ENCODE assay signal across 8 mouse cellular contexts in the genomic region with DNA sequence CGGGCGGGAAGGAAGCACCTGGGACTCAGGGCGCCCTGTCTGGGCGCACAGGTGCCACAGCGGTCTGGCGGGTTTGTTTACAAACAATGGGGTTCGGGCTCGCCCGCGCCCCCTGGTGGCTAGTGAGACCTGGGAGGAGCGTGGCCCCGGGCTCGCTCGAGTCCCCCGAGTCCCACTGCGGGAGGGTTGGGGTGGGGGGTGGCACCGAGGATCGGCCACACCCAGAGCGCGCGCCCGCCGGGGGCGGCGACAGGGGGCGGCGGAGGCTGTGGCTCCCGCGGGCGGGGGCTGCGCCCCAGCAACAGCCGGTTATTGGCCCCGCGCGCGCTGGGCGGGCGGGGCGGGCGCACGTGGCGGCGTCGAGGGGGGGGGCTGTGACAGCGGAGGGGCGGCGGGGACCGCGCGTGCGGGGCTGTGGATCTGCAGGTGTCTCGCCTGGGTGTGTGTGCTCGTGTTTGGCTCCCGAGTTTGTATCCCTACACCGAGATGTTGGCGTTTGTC. TPM values are rescaled to one million over a fixed set of nuclear protein-coding genes. Genes with fewer than 3 reads are reported as not detected.
DNase-seq lines count a peak whose midpoint lies in the region; ATAC-seq and TF ChIP-seq lines count a peak whose summit lies in the region.

No protein-coding gene starts in this region.

- H3ac ChIP-seq in myocyte (ENCODE audit: control insufficient read depth, insufficient read length) = peak overlapping the region; percentile 95

- peaks cover 19% of the 10 kb centered on the region for H3K27me3 ChIP-seq in embryonic facial prominence, embryonic 14.5 days (replicated peaks; ENCODE audit: control insufficient read depth, insufficient read depth, low read length)
- no peaks in the 10 kb centered on the region for H3K27me3 ChIP-seq in liver, embryonic 11.5 days (replicated peaks; ENCODE audit: control insufficient read depth, insufficient read depth, low read length)
- H3K27me3 ChIP-seq in myocyte (ENCODE audit: control insufficient read depth, insufficient read depth, insufficient read length) = no peaks in the 10 kb centered on the region
- no peaks in the 10 kb centered on the region for H3K27me3 ChIP-seq in stomach, embryonic 14.5 days (ENCODE audit: control insufficient read depth, insufficient read depth, low read length)

- peak overlapping the region; percentile 82 for H3K9ac ChIP-seq in embryonic facial prominence, embryonic 14.5 days (ENCODE audit: low read depth, low read length)
- peak overlapping the region; percentile 97 for H3K9ac ChIP-seq in liver, embryonic 11.5 days (ENCODE audit: low read depth, low read length)
- H3K9ac ChIP-seq in stomach, embryonic 14.5 days (replicated peaks; ENCODE audit: low read depth, low read length) = peak overlapping the region; percentile 50

- H3K4me1 ChIP-seq in bone marrow, adult 2 months (ENCODE audit: control insufficient read depth, insufficient read depth, low read length) = peaks cover 10% of the 10 kb centered on the region
- H3K4me1 ChIP-seq in embryonic facial prominence, embryonic 14.5 days (ENCODE audit: control insufficient read depth, insufficient read depth, low read length) = peaks cover 22% of the 10 kb centered on the region
- peaks cover 51% of the 10 kb centered on the region for H3K4me1 ChIP-seq in liver, embryonic 11.5 days (replicated peaks; ENCODE audit: control insufficient read depth, insufficient read depth, low read length)
- peaks cover 38% of the 10 kb centered on the region for H3K4me1 ChIP-seq in stomach, embryonic 14.5 days (ENCODE audit: control insufficient read depth, insufficient read depth, low read length)

- peak overlapping the region; percentile 90 for H3K4me2 ChIP-seq in embryonic facial prominence, embryonic 14.5 days (ENCODE audit: low read depth, low read length)
- peak overlapping the region; percentile 100 for H3K4me2 ChIP-seq in liver, embryonic 11.5 days
- H3K4me2 ChIP-seq in myocyte (ENCODE audit: low read depth) = peak overlapping the region; percentile 80
- peak overlapping the region; percentile 99 for H3K4me2 ChIP-seq in stomach, embryonic 14.5 days (replicated peaks; ENCODE audit: low read depth, low read length)

- no peaks in the 10 kb centered on the region for H3K36me3 ChIP-seq in embryonic facial prominence, embryonic 14.5 days (ENCODE audit: control insufficient read depth, insufficient read depth, low read length)
- no peaks in the 10 kb centered on the region for H3K36me3 ChIP-seq in liver, embryonic 11.5 days (ENCODE audit: control insufficient read depth, insufficient read depth, low read length)
- H3K36me3 ChIP-seq in myocyte (ENCODE audit: control insufficient read depth, insufficient read depth) = no peaks in the 10 kb centered on the region
- H3K36me3 ChIP-seq in stomach, embryonic 14.5 days (ENCODE audit: control insufficient read depth, insufficient read depth, low read length) = no peaks in the 10 kb centered on the region

- TF ChIP-seq CTCF in bone marrow, adult 2 months (IDR thresholded peaks at IDR 0.05; ENCODE audit: control insufficient read depth, insufficient read depth, low read length) = peak; percentile 75

- no peak for TF ChIP-seq POLR2A in bone marrow, adult 2 months (IDR thresholded peaks at IDR 0.05; ENCODE audit: borderline replicate concordance, control insufficient read depth, low read depth, low read length)
- TF ChIP-seq POLR2A in myocyte (IDR thresholded peaks at IDR 0.05; ENCODE audit: insufficient read length, low read depth) = peak; percentile 46

- peak; percentile 93 for DNase-seq in CD4-positive helper T cell, adult 2 months (ENCODE audit: low read depth, low spot score)
- peak; percentile 74 for DNase-seq in embryonic facial prominence, embryonic 14.5 days (ENCODE audit: low spot score)
- peak; percentile 81 to 87 for DNase-seq in heart, adult 9 months (ENCODE audit: low spot score in 2 of 2)
- peak; percentile 80 for DNase-seq in kidney, adult 9 months
- DNase-seq in liver, embryonic 11.5 days (ENCODE audit: low spot score) = peak; percentile 86

- WGBS in bone marrow, adult 2 months = 1% methylated on average over 53 of the region's 56 CpGs
- WGBS in embryonic facial prominence, embryonic 14.5 days = 4% methylated on average over 7 of the region's 56 CpGs
- 1% methylated on average over 50 of the region's 56 CpGs for WGBS in liver, embryonic 11.5 days
- 0% methylated on average over 49 of the region's 56 CpGs for WGBS in stomach, embryonic 14.5 days

- H3K27ac ChIP-seq in bone marrow, adult 2 months (ENCODE audit: control insufficient read depth, insufficient read depth, low read depth, low read length, poor library complexity) = peak overlapping the region; percentile 94
- no peak overlapping the region for H3K27ac ChIP-seq in embryonic facial prominence, embryonic 14.5 days (replicated peaks; ENCODE audit: low read depth, low read length)
- H3K27ac ChIP-seq in liver, embryonic 11.5 days (ENCODE audit: low read depth, low read length) = peak overlapping the region; percentile 71
- peak overlapping the region; percentile 33; the same call in 1 of the 2 replicates for H3K27ac ChIP-seq in stomach, embryonic 14.5 days (ENCODE audit: low read length)

- no peaks in the 10 kb centered on the region for H3K9me3 ChIP-seq in embryonic facial prominence, embryonic 14.5 days (ENCODE audit: control insufficient read depth, low read length)
- no peaks in the 10 kb centered on the region for H3K9me3 ChIP-seq in liver, embryonic 11.5 days (ENCODE audit: control insufficient read depth, low read length)
- H3K9me3 ChIP-seq in stomach, embryonic 14.5 days (ENCODE audit: control insufficient read depth, low read depth, low read length) = no peaks in the 10 kb centered on the region

- ATAC-seq in embryonic facial prominence, embryonic 14.5 days (ENCODE audit: low read depth) = peak; percentile 13; the same call in 1 of the 2 replicates
- peak; percentile 37 for ATAC-seq in liver, embryonic 11.5 days (replicated peaks; ENCODE audit: low FRiP score)
- ATAC-seq in stomach, embryonic 14.5 days (ENCODE audit: insufficient number of reproducible peaks, insufficient read depth, low FRiP score, low read depth) = 0 out of 2 replicates have a peak, but pooled peaks have one; percentile 3

- peak overlapping the region; percentile 93 for H3K4me3 ChIP-seq in bone marrow, adult 2 months (replicated peaks; ENCODE audit: control insufficient read depth, low read depth, low read length)
- peak overlapping the region; percentile 64 for H3K4me3 ChIP-seq in embryonic facial prominence, embryonic 14.5 days (ENCODE audit: low read depth, low read length)
- H3K4me3 ChIP-seq in liver, embryonic 11.5 days (ENCODE audit: low read depth, low read length) = peak overlapping the region; percentile 78
- H3K4me3 ChIP-seq in myocyte = peak overlapping the region; percentile 96
- peak overlapping the region; percentile 70 for H3K4me3 ChIP-seq in stomach, embryonic 14.5 days (ENCODE audit: low read depth, low read length)

- H3K79me2 ChIP-seq in myocyte (ENCODE audit: control insufficient read depth, insufficient read depth) = peaks cover 16% of the 10 kb centered on the region

TF ChIP-seq in myocyte, 11 proteins besides CTCF, POLR2A, EP300 and RAD21:
- TF ChIP-seq MYOG (IDR thresholded peaks at IDR 0.05; ENCODE audit: control insufficient read depth in 1 of 3, insufficient read depth in 1 of 3, insufficient read length in 2 of 3, low read depth in 2 of 3) (peak in 1 of 3 experiments; percentile 73), MYOD1 (IDR thresholded peaks at IDR 0.05; ENCODE audit: control insufficient read depth in 1 of 3, insufficient read length in 2 of 3, low read depth in 2 of 3) (peak in 1 of 3 experiments; percentile 53), REST (IDR thresholded peaks at IDR 0.05; ENCODE audit: insufficient read depth, insufficient read length) (no peak)
TF ChIP-seq in myocyte: peak in this region for 2.

RNA-seq across cellular contexts. Expression of a gene that starts 1.9 kb away (rescaled TPM):
- 4.4 and 9.2 TPM in 2 replicates for polyA plus RNA-seq in bone marrow, adult 2 months (2011; ENCODE audit: insufficient read depth, insufficient read length, low replicate concordance, missing spikeins)
- 4.0 and 4.6 TPM in 2 replicates for polyA plus RNA-seq in embryonic facial prominence, embryonic 14.5 days (2014; fragmentation: Nextera tagmentation; extraction: Ambion mirVana)
- 4.7 and 6.4 TPM in 2 replicates for polyA plus RNA-seq in liver, embryonic 11.5 days (2014; fragmentation: Nextera tagmentation; extraction: Ambion mirVana)
- 34.6 TPM for polyA plus RNA-seq in myocyte (2012; fragmentation: generic; extraction: Trizol)
- polyA plus RNA-seq in stomach, embryonic 14.5 days (2014; fragmentation: Nextera tagmentation; extraction: Ambion mirVana) = 5.2 and 5.3 TPM in 2 replicates

RNA-seq across cellular contexts. Expression of a gene that starts 23.5 kb away (rescaled TPM):
- 108 and 194 TPM in 2 replicates for polyA plus RNA-seq in bone marrow, adult 2 months (2011; ENCODE audit: insufficient read depth, insufficient read length, low replicate concordance, missing spikeins)
- 10.9 and 13.7 TPM in 2 replicates for polyA plus RNA-seq in embryonic facial prominence, embryonic 14.5 days (2014; fragmentation: Nextera tagmentation; extraction: Ambion mirVana)
- 21.7 and 25.3 TPM in 2 replicates for polyA plus RNA-seq in liver, embryonic 11.5 days (2014; fragmentation: Nextera tagmentation; extraction: Ambion mirVana)
- polyA plus RNA-seq in myocyte (2012; fragmentation: generic; extraction: Trizol) = 48.4 TPM
- 20.5 and 23.4 TPM in 2 replicates for polyA plus RNA-seq in stomach, embryonic 14.5 days (2014; fragmentation: Nextera tagmentation; extraction: Ambion mirVana)

RNA-seq across cellular contexts. Expression of a gene that starts 36.7 kb away (rescaled TPM):
- 19.8 and 23.6 TPM in 2 replicates for polyA plus RNA-seq in bone marrow, adult 2 months (2011; ENCODE audit: insufficient read depth, insufficient read length, low replicate concordance, missing spikeins)
- polyA plus RNA-seq in embryonic facial prominence, embryonic 14.5 days (2014; fragmentation: Nextera tagmentation; extraction: Ambion mirVana) = 21.1 and 23.4 TPM in 2 replicates
- polyA plus RNA-seq in liver, embryonic 11.5 days (2014; fragmentation: Nextera tagmentation; extraction: Ambion mirVana) = 9.3 and 10.6 TPM in 2 replicates
- polyA plus RNA-seq in myocyte (2012; fragmentation: generic; extraction: Trizol) = 12.1 TPM
- polyA plus RNA-seq in stomach, embryonic 14.5 days (2014; fragmentation: Nextera tagmentation; extraction: Ambion mirVana) = 19.0 and 19.5 TPM in 2 replicates

RNA-seq across cellular contexts. Expression of a gene that starts 50.7 kb away (rescaled TPM):
- 9.0 and 17.2 TPM in 2 replicates for polyA plus RNA-seq in bone marrow, adult 2 months (2011; ENCODE audit: insufficient read depth, insufficient read length, low replicate concordance, missing spikeins)
- 4.1 and 4.4 TPM in 2 replicates for polyA plus RNA-seq in embryonic facial prominence, embryonic 14.5 days (2014; fragmentation: Nextera tagmentation; extraction: Ambion mirVana)
- polyA plus RNA-seq in liver, embryonic 11.5 days (2014; fragmentation: Nextera tagmentation; extraction: Ambion mirVana) = 2.8 and 3.4 TPM in 2 replicates
- not detected for polyA plus RNA-seq in myocyte (2012; fragmentation: generic; extraction: Trizol)
- polyA plus RNA-seq in stomach, embryonic 14.5 days (2014; fragmentation: Nextera tagmentation; extraction: Ambion mirVana) = 2.4 and 3.2 TPM in 2 replicates
